Mouse (Mus musculus) neural tube, embryonic 13.5 days (tissue): ENCODE data around the gene Stil. TPM values are rescaled to one million over a fixed set of nuclear protein-coding genes. Genes with fewer than 3 reads are reported as not detected.
"Not testable (repeated sequence)": the region's sequence is repeated elsewhere in the genome, so short reads cannot be mapped to it uniquely, and the experiment has no call there.

Experiments used
- ATAC-seq: fragments of 200-750 bp; cut with Nextera tagmentation; 2 replicates; pipeline ENCODE4 v1.8.0; 2017; ENCODE audit warnings: low read depth, mild to moderate bottlenecking, moderate TSS enrichment, moderate library complexity
- H3K27ac ChIP-seq: fragments of 300-500 bp; sonication (generic); replicated peaks from 2 replicates; pipeline ENCODE4 v1.5.1; 2015; ENCODE audit warnings: moderate library complexity, mild to moderate bottlenecking, inconsistent platforms
- H3K27me3 ChIP-seq: fragments of 300-500 bp; sonication (generic); 2 replicates; pipeline ENCODE4 v1.6.1; 2015; ENCODE audit warnings: mild to moderate bottlenecking, inconsistent platforms
- H3K36me3 ChIP-seq: fragments of 300-500 bp; sonication (generic); 2 replicates; pipeline ENCODE4 v1.6.1; 2015; ENCODE audit warnings: mild to moderate bottlenecking, inconsistent platforms
- H3K4me1 ChIP-seq: fragments of 300-500 bp; sonication (generic); replicated peaks from 2 replicates; pipeline ENCODE4 v1.6.1; 2015; ENCODE audit warnings: inconsistent platforms
- H3K4me2 ChIP-seq: fragments of 300-500 bp; sonication (generic); 2 replicates; pipeline ENCODE4 v1.6.1; 2015; ENCODE audit warnings: inconsistent platforms, mild to moderate bottlenecking, moderate library complexity
- H3K4me3 ChIP-seq: fragments of 300-500 bp; sonication (generic); 2 replicates; pipeline ENCODE4 v1.5.1; 2015; ENCODE audit warnings: mild to moderate bottlenecking, inconsistent platforms
- H3K9ac ChIP-seq: fragments of 300-500 bp; sonication (generic); 2 replicates; pipeline ENCODE4 v1.6.1; 2015; ENCODE audit warnings: moderate library complexity, mild to moderate bottlenecking, inconsistent platforms
- H3K9me3 ChIP-seq: fragments of 300-500 bp; sonication (generic); 2 replicates; pipeline ENCODE4 v1.6.1; 2016; ENCODE audit warnings: inconsistent platforms
- WGBS: fragments of 180-500 bp; shearing (Covaris S2); methylation state at CpG from one replicate; pipeline ENCODE4 v1.1.7; 2015; 5-methylcytosine and 5-hydroxymethylcytosine counted together
- polyA plus RNA-seq: library from polyadenylated mRNA; unstranded; fragments of >200 nt; fragmentation: Nextera tagmentation; extraction: Ambion mirVana; gene quantifications from 2 replicates; pipeline ENCODE4 v1.2.1, GENCODE M21; 2015

Stil gene
- 1.9 and 3.0 TPM in 2 replicates for polyA plus RNA-seq

DNA sequence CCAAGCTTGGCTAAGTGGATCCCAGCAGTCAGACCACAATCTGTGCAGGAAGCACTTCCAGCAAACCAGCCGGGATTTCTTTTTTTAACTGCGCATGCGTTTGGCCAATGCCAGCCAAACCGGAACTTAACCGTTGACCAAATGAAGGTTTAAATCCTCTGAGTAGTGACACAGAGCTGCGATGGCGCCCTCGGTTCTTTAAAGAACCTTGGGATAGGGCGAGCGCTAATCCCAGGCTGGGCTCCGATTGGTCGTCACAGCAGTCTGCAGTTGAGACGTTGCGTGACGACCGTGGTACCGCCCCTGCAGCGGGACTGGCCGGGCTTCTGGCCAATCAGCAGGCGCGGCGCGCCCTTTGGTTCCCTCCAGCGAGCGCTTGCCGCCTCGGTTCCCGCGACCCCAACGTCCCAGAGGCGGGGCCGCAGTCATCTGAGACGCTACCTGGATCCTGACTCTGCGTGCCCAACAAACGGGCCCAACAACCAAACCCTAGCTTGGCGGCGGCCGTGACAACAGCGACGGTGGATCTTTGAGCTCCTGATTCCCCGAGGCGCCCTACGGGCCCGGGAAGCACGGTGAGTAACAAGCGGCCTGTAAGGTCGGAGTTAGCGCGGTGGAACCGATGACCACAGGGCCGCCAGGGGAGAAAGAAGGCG lies at the start of gene Stil:
TSS of gene Stil (plus strand) at position 387 of the 656 bp plus-strand sequence.
- Histone ChIP-seq H3K27ac (peak within 1 kb of the TSS; percentile 95), H3K4me1 (peaks cover 16% of the 10 kb centered on the region), H3K36me3 (no peaks in the 10 kb centered on the region), H3K27me3 (peaks cover 5% of the 10 kb centered on the region; the same call in 1 of the 2 replicates), H3K9ac (peak within 1 kb of the TSS; percentile 79), H3K4me3 (peak within 1 kb of the TSS; percentile 58), H3K9me3 (no peaks in the 10 kb centered on the region), H3K4me2 (peak within 1 kb of the TSS; percentile 74)
- WGBS: under 1% methylated on average over 52 of the region's 52 CpGs
- peak; percentile 100 for ATAC-seq

DNA sequence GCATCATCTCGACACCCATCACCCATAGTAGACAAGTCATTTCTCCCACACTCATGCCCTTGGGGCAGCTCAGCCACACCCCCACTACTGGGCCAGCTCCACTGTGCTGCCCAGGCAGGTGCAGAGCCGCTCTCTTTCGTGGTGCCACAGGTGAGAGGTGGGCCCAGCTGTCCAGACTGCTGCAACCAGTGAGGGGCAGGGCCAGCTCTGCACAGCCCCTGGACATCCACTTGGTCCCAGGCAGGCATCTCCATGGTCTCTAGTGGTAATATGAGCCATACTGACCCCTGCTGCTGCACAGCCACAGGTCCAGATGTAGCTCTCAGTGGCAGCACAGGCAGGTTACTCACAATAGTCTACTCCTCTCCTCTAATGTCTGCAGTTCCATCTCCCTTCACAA lies 46.8 kb upstream of the Stil start:
- 0 out of 2 replicates have a peak, but pooled peaks have one; percentile 15 for ATAC-seq
- 89% methylated on average over 3 of the region's 3 CpGs for WGBS

DNA sequence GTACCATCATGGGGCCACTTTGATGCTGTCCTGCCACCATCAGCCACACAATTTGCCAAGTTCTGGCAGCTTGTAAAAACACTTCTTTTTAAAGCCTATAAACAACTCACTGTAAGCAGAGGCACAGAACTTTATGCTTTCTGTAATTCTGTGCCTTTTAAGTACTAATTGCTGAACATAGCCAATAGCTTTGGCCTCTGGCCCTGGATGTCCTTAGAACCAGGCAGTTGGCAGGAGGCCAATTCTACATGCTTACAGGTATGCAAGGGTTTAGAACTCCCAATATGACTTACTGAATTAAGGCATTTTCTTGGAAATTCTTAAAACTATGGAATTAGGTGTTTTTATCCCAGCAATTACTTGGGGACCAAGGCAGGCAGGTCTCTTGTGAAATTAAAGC lies 42.6 kb upstream of the Stil start:
- Histone ChIP-seq H3K9ac (no peak overlapping the region), H3K9me3 (no peaks in the 10 kb centered on the region), H3K27me3 (no peaks in the 10 kb centered on the region), H3K27ac (no peak overlapping the region), H3K4me1 (no peaks in the 10 kb centered on the region), H3K36me3 (peaks cover 22% of the 10 kb centered on the region), H3K4me2 (no peak overlapping the region), H3K4me3 (no peak overlapping the region)
- ATAC-seq: no peak

More for the DNA sequence above, 46.8 kb upstream of the Stil start:
- Histone ChIP-seq H3K27me3 (peaks cover 7% of the 10 kb centered on the region), H3K36me3 (no peaks in the 10 kb centered on the region), H3K4me1 (no peaks in the 10 kb centered on the region), H3K9me3 (no peaks in the 10 kb centered on the region), H3K27ac (no peak overlapping the region), H3K4me3 (no peak overlapping the region), H3K9ac (no peak overlapping the region), H3K4me2 (no peak overlapping the region)

DNA sequence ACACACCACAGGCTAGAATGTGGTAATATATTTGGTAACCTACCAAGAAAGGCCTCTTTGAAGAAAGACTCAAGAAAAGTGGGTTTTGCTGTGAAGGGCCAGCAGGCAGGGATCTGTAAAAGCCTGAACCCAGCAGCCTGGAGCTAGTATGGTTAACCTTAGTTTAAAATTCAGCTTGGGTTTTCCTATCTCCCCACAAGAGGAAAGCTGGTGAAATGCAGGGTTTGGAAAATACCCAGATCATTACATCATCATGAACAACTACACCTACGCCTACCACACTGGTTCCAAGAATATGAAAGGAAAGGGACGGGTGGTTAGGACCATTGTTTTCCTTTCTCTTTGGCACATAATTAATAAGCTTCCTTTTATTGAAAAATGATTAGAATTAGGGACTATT lies 41.7 kb upstream of the Stil start:
- H3K4me1 ChIP-seq: no peaks in the 10 kb centered on the region
- H3K4me3 ChIP-seq: no peak overlapping the region
- no peak for ATAC-seq
- no peak overlapping the region for H3K9ac ChIP-seq
- H3K27ac ChIP-seq: no peak overlapping the region
- H3K4me2 ChIP-seq: no peak overlapping the region
- H3K9me3 ChIP-seq: no peaks in the 10 kb centered on the region
- no peaks in the 10 kb centered on the region for H3K27me3 ChIP-seq
- 95% methylated on average over 2 of the region's 2 CpGs for WGBS
- peaks cover 30% of the 10 kb centered on the region for H3K36me3 ChIP-seq

DNA sequence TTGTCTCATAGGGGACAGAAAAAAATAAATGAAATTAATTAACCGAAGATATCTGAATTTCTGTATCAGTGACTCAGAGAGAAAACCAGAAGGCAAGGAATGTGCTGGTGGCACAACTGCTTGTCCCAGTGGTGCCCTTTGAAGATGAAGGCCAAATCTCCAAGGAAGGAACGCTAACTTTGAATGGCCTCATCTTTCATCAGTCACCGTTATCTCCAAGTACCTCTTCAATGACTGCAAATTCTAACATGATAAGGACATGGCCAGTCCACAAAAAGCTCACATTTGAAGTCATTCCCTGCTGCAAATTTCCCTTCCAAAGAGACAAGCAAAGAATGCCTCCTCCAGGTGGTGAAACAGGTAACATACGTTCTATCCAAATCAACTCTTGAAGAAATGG lies 41.2 kb upstream of the Stil start:
- H3K27me3 ChIP-seq: no peaks in the 10 kb centered on the region
- peaks cover 30% of the 10 kb centered on the region for H3K36me3 ChIP-seq
- ATAC-seq: no peak
- no peak overlapping the region for H3K4me3 ChIP-seq
- WGBS: 95% methylated on average over 4 of the region's 4 CpGs
- H3K27ac ChIP-seq: no peak overlapping the region
- no peaks in the 10 kb centered on the region for H3K9me3 ChIP-seq
- no peak overlapping the region for H3K4me2 ChIP-seq
- H3K9ac ChIP-seq: no peak overlapping the region
- H3K4me1 ChIP-seq: no peaks in the 10 kb centered on the region

DNA sequence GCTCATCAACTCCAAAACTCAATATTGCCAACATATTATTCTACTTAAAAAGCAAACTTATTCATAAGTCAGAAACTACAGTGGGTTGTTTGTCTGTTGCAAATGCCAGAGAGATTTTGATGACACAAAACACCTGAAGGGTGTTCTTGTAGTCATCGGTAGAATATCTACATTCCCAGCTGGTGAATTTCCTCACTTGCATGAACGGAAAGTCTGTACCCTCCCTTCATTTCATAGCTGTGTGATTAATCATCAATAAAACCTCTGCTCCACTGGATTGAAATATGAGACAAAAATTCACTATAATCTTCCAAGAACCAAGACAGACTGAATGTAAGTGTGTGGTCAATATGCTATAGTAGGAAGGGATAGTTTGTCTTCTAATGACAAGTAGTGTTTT lies 40.4 kb upstream of the Stil start:
- no peaks in the 10 kb centered on the region for H3K4me1 ChIP-seq
- no peak overlapping the region for H3K4me2 ChIP-seq
- H3K9me3 ChIP-seq: no peaks in the 10 kb centered on the region
- no peak for ATAC-seq
- H3K27me3 ChIP-seq: no peaks in the 10 kb centered on the region
- H3K4me3 ChIP-seq: no peak overlapping the region
- peaks cover 32% of the 10 kb centered on the region for H3K36me3 ChIP-seq
- H3K9ac ChIP-seq: no peak overlapping the region
- 96% methylated on average over 2 of the region's 2 CpGs for WGBS
- no peak overlapping the region for H3K27ac ChIP-seq

DNA sequence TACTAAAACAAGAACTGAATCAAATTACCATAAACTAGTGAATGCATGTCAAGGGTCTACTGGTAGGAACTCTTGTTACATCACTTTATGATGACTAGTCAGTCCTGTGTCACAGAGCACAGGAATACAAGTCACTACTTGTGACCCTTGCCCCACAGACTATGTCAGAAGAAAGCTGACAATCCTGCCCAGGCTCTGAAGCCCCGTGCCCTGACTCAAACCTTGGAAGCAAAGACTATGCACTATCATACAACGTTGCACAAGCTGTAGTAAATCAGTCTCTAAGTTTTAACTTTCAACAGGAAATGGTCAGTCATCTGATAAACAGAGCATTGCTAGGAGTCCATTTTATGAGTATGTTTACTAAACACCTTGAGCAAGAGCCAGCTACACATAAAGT lies 39.1 kb upstream of the Stil start:
- not testable (repeated sequence) for H3K9me3 ChIP-seq, ATAC-seq, H3K27ac ChIP-seq, H3K4me3 ChIP-seq, H3K4me2 ChIP-seq, H3K27me3 ChIP-seq, H3K9ac ChIP-seq, H3K4me1 ChIP-seq
- peaks cover 45% of the 10 kb centered on the region for H3K36me3 ChIP-seq
- 91% methylated on average over 2 of the region's 2 CpGs for WGBS

DNA sequence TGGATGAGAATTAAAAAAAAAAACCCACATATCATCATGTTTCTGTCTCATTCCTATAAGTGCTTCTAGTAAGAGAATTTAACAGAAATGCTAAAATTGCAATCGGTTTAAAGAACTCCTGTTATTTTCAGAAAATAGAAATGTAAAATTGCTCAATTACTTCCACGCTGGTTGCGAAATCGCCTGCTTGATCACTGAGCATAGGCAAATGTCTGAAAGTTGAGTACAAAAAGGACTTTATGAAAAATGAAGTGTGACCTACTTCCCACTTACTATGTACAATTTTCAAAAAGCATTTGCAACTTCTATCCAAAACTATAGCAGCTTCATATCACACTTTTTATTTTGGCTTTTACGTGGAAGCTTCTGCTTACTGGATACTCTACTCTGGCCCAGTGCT lies 29.2 kb upstream of the Stil start:
- ATAC-seq: no peak
- Histone ChIP-seq H3K9ac (no peak overlapping the region), H3K4me2 (no peak overlapping the region), H3K27me3 (no peaks in the 10 kb centered on the region), H3K27ac (no peak overlapping the region), H3K9me3 (no peaks in the 10 kb centered on the region), H3K4me3 (no peak overlapping the region), H3K4me1 (no peaks in the 10 kb centered on the region), H3K36me3 (peaks cover 28% of the 10 kb centered on the region)
- 95% methylated on average over 5 of the region's 5 CpGs for WGBS

DNA sequence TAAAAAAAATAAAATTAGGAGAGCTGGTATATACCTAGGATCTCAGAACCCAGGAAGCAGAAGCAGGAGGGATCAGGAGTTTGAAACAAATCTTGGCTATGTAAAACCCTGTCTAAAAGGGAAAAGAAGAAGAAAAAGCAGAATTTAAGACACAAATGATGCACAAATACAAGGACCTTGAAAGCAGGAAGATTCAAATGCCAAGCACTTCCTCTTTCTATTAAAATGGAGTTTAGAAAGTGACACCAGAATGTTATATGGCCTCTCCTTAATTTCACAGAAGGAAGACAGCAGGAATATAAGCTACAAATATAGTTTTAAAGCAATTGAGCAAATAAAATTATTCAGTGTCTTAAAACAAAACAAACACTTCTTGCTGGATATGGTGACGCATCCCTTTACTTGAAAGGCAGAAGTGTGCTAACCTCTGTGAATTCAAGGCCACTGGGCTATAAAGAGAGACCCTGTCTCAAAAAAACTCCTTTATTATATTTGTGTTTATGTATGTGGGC lies 26.7 kb upstream of the Stil start:
- no peak overlapping the region for H3K9ac ChIP-seq
- ATAC-seq: no peak

DNA sequence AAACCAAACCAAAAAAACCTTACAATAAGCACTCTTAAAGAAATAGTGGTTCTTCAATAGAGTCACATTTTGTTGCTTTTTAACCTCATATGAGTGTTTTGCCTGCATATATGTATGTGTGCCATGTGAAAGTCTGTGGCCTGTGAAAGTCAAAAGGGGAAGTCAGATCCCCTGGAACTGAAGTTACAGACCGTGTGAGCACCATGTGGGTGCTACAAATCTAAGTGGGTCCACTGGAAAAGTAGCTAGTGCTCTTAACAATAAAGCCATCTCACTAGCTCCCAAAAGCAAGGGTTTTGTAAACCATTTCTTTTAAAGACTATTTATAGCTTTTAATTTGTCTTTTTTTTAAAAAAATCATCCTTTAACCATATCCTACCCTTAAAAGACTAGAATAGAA lies 17.3 kb upstream of the Stil start:
- no peak overlapping the region for H3K4me3 ChIP-seq
- no peak overlapping the region for H3K27ac ChIP-seq
- ATAC-seq: no peak
- H3K4me2 ChIP-seq: no peak overlapping the region
- H3K4me1 ChIP-seq: peaks cover 24% of the 10 kb centered on the region
- H3K27me3 ChIP-seq: no peaks in the 10 kb centered on the region
- no peaks in the 10 kb centered on the region for H3K36me3 ChIP-seq
- H3K9ac ChIP-seq: no peak overlapping the region
- H3K9me3 ChIP-seq: no peaks in the 10 kb centered on the region
- WGBS: 83% methylated on average over 1 of the region's 1 CpGs

More for the DNA sequence above, 26.7 kb upstream of the Stil start:
- Histone ChIP-seq H3K4me3 (no peak overlapping the region), H3K4me1 (no peaks in the 10 kb centered on the region), H3K9me3 (no peaks in the 10 kb centered on the region), H3K27ac (no peak overlapping the region), H3K27me3 (no peaks in the 10 kb centered on the region), H3K4me2 (no peak overlapping the region), H3K36me3 (peaks cover 9% of the 10 kb centered on the region)
- WGBS: 94% methylated on average over 1 of the region's 1 CpGs

DNA sequence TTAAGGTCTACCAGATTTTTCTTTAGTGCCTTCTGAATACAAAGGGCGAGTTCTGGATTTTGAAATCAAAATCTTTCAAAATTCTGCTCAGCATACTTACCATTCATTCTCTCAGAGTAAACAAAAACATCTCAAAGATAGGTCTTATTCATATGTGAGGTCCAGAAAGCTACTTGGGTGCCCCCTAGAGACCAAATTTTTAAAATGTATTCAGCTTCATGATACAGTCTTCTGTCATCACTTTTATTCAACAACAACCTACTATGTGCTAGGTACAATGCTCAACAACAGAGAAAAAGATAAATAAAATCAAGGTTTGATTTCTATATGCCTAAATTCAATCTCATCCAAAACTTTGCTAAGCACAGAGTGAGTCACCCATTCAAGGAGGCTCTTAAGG lies 16.9 kb upstream of the Stil start:
- no peaks in the 10 kb centered on the region for H3K27me3 ChIP-seq
- no peak overlapping the region for H3K9ac ChIP-seq
- no peaks in the 10 kb centered on the region for H3K9me3 ChIP-seq
- WGBS: 90% methylated on average over 1 of the region's 1 CpGs
- H3K36me3 ChIP-seq: no peaks in the 10 kb centered on the region
- no peak overlapping the region for H3K4me2 ChIP-seq
- no peak overlapping the region for H3K4me3 ChIP-seq
- H3K4me1 ChIP-seq: peaks cover 28% of the 10 kb centered on the region
- no peak for ATAC-seq
- H3K27ac ChIP-seq: no peak overlapping the region

DNA sequence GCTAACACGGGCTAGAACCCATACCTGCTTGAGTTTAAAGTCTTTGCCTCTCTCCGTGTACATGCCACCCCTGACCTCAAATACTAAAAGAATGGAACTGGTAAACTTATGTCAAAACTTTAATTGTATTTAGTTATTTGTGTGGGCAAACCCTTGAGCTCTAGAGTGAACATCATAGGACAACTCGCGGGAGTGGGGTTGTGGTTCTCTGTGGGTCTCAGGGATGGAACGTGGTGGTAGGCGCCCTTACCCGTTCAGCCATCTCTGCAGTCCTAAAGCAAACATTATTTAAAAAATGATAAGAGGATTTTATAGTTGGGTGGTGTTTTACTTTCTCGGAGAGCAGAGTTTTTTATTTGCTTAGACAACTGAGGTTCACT lies 13.8 kb upstream of the Stil start:
- 2% methylated on average over 8 of the region's 8 CpGs for WGBS
- Histone ChIP-seq H3K9ac (peak overlapping the region; percentile 98), H3K27me3 (no peaks in the 10 kb centered on the region), H3K27ac (peak overlapping the region; percentile 100), H3K9me3 (no peaks in the 10 kb centered on the region), H3K4me1 (peaks cover 28% of the 10 kb centered on the region), H3K4me2 (peak overlapping the region; percentile 62), H3K4me3 (peak overlapping the region; percentile 83), H3K36me3 (no peaks in the 10 kb centered on the region)
- peak; percentile 55 for ATAC-seq
